Mouse (Mus musculus): ENCODE measurements around the gene Olfr850. TPM values are rescaled to one million over a fixed set of nuclear protein-coding genes. Genes with fewer than 3 reads are reported as not detected.

The Olfr850 gene
- total RNA-seq (2017) = not detected in 2 replicates

- ATAC-seq (replicated peaks in 1 of 2; ENCODE audit: insufficient read depth in 1 of 2, low FRiP score in 2 of 2, low TSS enrichment in 1 of 2, low read depth in 1 of 2, poor library complexity in 2 of 2, severe bottlenecking in 2 of 2) = no peak
Observed at GRCm38 (mm10) chr9:19478148-19478547, at the start of gene Olfr850. Olfr850 (minus strand) TSS chr9:19478248.

GRCm38 (mm10) chr9:19492995-19493394 lies 14.9 kb upstream of the Olfr850 start, which contains the start of gene Olfr851:
Olfr851 (plus strand) TSS chr9:19493295.
- ATAC-seq (replicated peaks in 1 of 2; ENCODE audit: insufficient read depth in 1 of 2, low FRiP score in 2 of 2, low TSS enrichment in 1 of 2, low read depth in 1 of 2, poor library complexity in 2 of 2, severe bottlenecking in 2 of 2) = no peak

- no peak for ATAC-seq (replicated peaks in 1 of 2; ENCODE audit: insufficient read depth in 1 of 2, low FRiP score in 2 of 2, low TSS enrichment in 1 of 2, low read depth in 1 of 2, poor library complexity in 2 of 2, severe bottlenecking in 2 of 2)
Observed at GRCm38 (mm10) chr9:19439966-19440365, 38.1 kb downstream of the Olfr850 start, which contains the start of gene Olfr849. Olfr849 (plus strand) TSS chr9:19440266.

Other genes starting within 250 kb of the Olfr850 start
- gene Olfr843, start 226.3 kb downstream of the Olfr850 start, total RNA-seq (2017) = not detected in 2 replicates
- not detected in 2 replicates for gene Olfr844, start 161.9 kb downstream of the Olfr850 start, total RNA-seq (2017)
- gene Olfr845, start 141.8 kb downstream of the Olfr850 start, total RNA-seq (2017) = not detected in 2 replicates
- gene Olfr846, start 114.2 kb downstream of the Olfr850 start, total RNA-seq (2017) = not detected in 2 replicates
- not detected in 2 replicates for gene Olfr847, start 99.6 kb downstream of the Olfr850 start, total RNA-seq (2017)
- not detected in 2 replicates for gene Olfr849, start 38.0 kb downstream of the Olfr850 start, total RNA-seq (2017)
- not detected in 2 replicates for gene Olfr851, start 15.0 kb upstream of the Olfr850 start, total RNA-seq (2017)
- not detected in 2 replicates for gene Olfr853, start 62.8 kb upstream of the Olfr850 start, total RNA-seq (2017)
- gene Olfr854, start 89.1 kb upstream of the Olfr850 start, total RNA-seq (2017) = not detected in 2 replicates
- not detected in 2 replicates for gene Olfr855, start 104.4 kb upstream of the Olfr850 start, total RNA-seq (2017)
- 38.0 and 44.7 TPM in 2 replicates for gene Zfp317, start 143.9 kb upstream of the Olfr850 start, total RNA-seq (2017)
- not detected in 2 replicates for gene Olfr857, start 231.2 kb upstream of the Olfr850 start, total RNA-seq (2017)